Mouse (Mus musculus) cerebellum, postnatal 36 days (tissue): ENCODE measurements around the gene Aar2.

Experiments used
- DNase-seq, 2 experiments: peaks; one replicate each; pipeline ENCODE4 v3.0.0; 2021 to 2022; ENCODE audit warnings: mixed read lengths in 2 of 2

The Aar2 gene

GRCm38 (mm10) chr2:156569261-156569660, 21.9 kb downstream of the Aar2 start:
- no peak for DNase-seq

DNA sequence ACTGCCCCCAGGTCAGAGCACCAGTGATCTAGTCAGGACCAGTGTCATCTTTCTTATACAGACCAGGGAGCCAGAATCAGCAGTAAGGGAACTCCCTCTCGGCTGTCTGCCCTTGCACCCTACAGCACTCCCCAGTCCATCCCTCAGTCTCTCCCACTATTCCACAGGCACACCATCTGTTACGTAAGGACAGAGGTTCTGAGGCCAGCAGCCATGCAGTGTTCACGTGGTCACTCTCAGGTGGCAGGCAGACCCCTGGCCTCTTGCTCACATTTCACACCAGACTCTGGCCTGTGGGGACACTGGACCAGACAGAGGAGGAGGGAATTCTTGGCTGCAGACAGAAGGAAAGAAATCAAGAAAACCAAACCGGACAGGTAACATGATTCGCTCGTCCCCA, 24.1 kb downstream of the Aar2 start:
- no peak for DNase-seq

- DNase-seq = no peak
These were observed 29.6 kb downstream of the Aar2 start for GRCm38 (mm10) chr2:156576850-156577587.

- DNase-seq = no peak
These were observed 33.1 kb downstream of the Aar2 start for GRCm38 (mm10) chr2:156580507-156580906.

- DNase-seq = peak in 1 of 2 experiments; percentile 20
These were observed 33.9 kb downstream of the Aar2 start for GRCm38 (mm10) chr2:156581244-156581643.

DNA sequence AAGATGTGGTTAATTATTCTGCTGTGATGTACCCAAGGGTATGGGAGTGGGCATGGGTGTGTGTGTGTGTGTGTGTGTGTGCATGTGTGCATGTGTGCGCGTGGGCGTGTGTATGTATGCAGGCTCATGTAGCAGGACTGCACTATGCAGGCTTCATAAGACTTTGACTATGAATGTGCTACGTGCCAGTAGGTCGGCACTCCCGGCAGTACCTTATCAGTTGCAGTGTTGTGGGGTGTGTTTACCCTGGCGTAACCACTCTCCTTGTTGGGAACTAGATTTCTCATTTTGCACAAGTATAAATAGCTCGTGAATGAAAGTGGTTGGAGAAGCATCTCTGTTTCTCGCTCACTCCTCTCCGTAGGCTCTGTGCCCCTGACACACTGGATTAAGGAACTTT, 35.5 kb downstream of the Aar2 start:
- DNase-seq = no peak

- DNase-seq = peak; percentile 58 to 64
These were observed 36.9 kb downstream of the Aar2 start for GRCm38 (mm10) chr2:156584154-156584796.

GRCm38 (mm10) chr2:156584797-156585471, 37.5 kb downstream of the Aar2 start:
- peak in 1 of 2 experiments; percentile 10 for DNase-seq

DNA sequence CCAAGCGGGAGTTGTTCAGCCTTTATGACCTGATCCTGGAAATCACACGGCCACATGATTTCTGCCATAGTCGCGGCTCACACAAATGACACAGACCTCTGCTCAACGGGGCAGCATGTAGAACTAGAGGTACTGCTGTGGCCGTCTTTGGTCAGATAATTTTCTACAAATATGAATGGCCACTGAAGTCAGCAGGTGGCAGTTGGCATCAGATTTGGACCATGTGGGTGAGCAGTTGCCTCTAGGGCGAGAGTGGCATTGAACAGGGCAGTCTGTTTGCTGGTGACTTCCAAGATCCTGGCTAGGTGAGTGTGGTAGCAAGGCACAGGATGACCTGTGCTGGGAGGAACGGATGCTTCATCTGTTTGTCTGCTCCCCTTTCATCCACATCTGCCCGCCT, 42.1 kb downstream of the Aar2 start:
- peak; percentile 30 to 32 for DNase-seq

DNA sequence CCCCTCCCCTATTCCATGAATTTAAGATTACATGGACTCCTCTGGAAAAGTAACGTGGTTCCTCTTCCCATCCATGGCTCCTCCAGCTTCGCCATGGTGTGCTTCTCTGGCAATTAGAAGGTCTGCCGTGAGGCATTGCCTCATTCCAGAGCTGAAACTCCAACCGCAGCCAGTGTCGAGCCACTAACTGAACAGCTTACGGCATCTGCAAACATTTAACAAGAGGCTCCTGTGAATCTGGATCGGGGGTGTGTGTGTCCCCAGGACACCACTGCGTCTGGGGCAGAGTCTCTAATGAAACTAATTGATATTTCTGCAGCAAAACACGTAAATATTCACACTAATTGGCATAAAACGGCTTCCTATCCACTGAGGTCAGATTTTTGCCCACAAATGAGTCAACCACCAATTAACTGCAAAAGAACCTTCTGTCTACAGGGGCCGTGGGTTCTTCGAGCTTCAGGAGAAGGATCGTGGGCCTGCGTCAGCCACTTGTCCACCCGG, 47.7 kb downstream of the Aar2 start:
- no peak for DNase-seq

GRCm38 (mm10) chr2:156602581-156602980, 55.2 kb downstream of the Aar2 start:
- no peak for DNase-seq

GRCm38 (mm10) chr2:156603671-156604070, 56.3 kb downstream of the Aar2 start:
- DNase-seq = no peak

DNA sequence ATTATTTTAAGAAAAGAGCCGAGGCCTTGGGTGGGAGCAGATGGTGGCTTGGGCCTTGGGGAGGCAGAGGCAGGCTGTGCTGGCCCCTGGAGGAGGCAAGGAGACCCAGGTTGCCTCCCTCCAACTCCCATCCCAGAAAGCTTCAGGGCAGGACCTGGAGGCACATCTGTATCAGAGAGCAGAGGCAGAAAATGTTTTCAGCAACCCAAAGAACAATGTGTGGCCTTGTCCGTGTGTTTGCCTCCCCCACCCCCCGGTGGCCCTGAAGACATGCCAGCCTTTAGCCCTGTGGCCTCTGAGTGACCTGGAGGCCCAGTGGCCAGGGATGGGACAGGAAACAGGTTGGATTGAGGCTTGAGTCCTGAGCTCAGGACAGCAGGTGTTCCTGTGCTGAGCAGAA, 57.8 kb downstream of the Aar2 start:
- no peak for DNase-seq

GRCm38 (mm10) chr2:156605971-156606370, 58.6 kb downstream of the Aar2 start:
- DNase-seq = no peak

DNA sequence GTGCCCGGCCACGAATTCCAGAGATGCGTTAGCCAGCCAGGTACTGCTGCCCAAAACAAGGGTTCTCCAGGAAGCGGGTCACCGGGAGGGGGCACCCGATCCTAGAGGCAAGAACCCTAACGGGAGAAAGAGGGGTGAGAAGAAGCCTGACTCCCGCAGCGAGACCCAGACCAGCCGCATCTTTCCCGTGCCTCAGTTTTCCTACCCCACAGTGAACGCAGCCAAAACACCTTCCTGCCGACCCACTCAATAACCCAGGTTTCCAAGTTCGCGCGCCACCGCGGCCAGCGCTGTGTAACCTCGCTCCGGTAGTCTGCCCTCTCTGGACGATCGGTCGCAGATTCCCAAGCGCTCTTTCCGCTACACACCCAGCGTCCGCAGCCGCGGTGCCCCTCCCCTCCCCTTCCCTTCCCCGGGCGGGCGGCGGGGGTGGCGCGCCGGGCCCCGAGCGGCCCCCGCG, 65.7 kb downstream of the Aar2 start:
- DNase-seq = peak; percentile 88 to 91

DNA sequence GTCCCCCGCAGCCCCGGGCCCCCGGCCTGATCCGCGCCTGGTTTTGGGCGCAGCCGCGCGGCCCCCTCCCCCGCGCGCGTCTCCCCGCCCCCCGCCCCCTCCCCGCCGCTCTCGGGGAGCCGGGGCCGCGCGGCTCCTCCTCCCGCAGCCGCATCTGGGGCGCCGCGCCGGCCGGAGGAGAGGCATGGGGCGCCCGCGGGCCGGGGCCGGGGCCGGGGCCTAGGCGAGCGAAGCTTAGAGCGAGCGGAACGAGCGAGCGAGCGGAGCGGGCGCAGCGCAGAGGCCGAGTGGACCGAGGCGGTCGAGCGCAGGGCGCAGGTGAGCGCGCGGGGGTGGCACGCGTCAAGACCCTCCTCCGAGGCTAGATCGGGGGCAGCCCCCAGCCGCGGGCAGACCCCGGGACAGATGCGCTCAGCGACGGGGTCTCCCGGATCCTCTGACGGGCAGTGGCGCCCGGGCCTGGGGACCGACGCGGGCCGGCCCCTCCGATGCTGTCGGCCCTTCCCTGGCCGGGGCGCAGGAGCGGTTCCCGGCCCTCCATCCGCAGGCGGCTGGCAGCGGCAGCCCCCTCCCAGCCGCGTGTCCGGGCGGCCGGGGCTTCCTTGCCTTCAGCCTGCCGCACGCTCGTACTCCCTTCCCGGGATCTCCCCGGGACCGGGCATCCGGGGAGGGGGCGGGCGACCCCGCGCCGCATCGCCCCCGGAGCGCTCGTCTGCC, 66.3 kb downstream of the Aar2 start, which contains the start of gene Dlgap4:
TSS of gene Dlgap4 (plus strand) at position 165 of the 717 bp plus-strand sequence.
- DNase-seq = peak; percentile 50 to 57

DNA sequence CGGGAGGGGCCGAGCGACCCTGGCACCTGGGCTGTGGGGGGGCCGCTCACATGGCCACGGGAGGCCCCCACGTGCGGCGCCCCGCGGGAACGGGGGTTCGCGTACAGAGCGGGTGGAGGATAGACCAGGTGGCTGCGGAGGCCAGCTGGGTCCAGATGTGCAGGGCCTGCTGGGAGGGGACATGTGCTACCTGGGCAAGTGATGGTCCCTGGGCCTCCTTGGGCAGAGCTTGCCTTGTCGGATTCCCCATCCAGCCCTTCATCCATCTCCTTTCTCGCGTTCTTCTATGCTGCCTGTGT, 66.8 kb downstream of the Aar2 start:
- peak in 1 of 2 experiments; percentile 40 for DNase-seq

DNA sequence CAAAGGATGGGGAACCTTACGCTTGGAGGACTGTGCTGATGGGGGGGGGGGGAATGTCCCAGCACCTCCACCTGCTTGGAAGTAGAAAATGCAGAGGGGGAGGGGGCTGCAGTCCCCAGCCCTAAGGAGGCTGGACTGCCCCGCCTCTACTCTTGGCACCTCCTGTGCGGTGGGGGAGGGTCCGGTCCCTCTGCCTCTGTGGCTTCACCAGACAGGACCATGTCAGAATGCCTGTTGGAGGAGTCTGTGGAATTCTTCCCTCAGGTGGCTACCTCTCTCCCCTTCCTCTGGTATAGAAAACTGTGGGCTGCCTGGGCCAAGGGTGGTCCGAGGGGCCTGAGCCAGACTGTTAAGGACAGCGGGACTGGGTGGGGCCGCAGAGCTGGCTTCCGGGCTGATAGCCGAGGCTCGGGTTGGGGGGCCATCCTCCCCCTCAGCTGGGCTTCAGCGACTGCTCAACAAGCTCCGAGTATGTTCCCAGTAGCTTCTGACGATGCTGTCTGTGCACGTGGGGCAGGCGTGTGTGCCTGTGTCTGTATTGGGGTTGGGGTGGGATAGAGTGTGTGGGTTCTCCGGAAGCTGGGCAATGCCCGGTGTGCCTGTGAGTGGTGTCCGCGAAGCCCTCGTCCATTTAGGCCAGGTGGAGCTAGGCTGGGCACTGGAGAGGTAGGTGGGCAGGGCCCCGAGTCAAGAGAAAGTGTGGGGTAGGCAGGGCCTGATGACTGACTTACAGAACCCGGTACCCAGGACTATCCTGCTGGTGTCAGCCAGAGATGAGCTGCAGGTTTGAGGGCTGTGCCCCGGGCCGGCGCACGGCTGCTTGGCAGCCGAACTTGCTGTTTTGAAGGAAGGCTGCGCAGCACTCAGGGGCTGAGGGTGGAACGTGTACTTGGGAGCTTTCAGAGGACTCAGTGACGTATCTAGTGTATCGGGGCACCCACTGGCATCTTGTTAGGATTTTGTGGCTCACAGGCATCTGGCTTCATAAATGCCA, 67.6 kb downstream of the Aar2 start:
- DNase-seq = no peak

DNA sequence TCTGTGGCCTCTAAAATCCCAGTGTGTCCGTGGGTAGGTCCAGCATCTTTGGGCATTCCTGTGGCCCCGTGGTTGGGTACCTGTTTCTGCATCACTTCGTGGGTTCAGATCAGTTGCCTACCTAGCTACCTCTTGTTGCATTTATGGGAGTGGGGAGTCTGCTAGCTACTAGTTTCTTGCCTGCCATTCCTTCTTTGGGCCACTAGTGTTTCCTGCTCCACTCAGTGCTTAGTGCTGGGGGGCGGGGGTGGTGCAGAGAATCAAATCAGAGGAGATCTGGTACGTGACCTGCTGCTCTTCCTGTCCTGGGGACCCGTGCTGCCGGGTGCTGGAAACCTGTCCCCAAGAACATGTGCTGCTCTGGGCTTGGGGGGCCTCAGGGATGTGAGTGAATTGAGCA, 69.1 kb downstream of the Aar2 start:
- DNase-seq = no peak

- DNase-seq = no peak
These were observed 70.2 kb downstream of the Aar2 start for GRCm38 (mm10) chr2:156617536-156617935.
